Mouse (Mus musculus) ES-Bruce4 (cell line): Measurements from ENCODE around the gene C1s2.

Source experiments
- CTCF ChIP-seq: IDR thresholded peaks from one replicate; pipeline ENCODE4 v1.8.1; 2011; ENCODE audit warnings: low read depth, low read length
- POLR2A ChIP-seq: IDR thresholded peaks from one replicate; pipeline ENCODE4 v1.8.1; 2011; ENCODE audit warnings: low read length; ENCODE audit not compliant: insufficient read depth

DNA sequence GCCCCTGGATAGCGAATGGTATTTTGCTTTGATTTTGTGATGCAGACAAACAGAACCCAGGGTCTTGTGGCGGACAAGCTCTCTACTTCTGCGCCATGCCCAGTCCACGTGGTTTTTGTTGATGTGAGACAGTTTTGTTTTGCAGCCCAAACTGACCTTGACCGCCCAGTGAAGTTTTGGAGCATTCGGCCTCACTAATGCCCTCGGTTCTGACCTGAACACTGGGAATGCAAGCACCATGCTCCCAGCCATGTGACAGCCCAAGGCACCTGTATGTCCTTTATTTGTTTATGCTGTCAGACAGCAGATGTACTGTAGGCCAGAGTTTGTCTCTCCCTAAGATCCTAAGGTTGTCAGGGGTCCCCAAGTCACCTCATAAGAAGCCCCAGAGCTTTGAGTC, 38.7 kb upstream of the C1s2 start:
- no peak for TF ChIP-seq POLR2A
- no peak for TF ChIP-seq CTCF
